Mouse (Mus musculus) kidney, adult 2 months (tissue): Measurements from ENCODE around the gene Nhlrc1.

Source experiments
- CTCF ChIP-seq: fragments of 200-500 bp; conservative IDR thresholded peaks from 2 replicates; pipeline ENCODE4 v1.5.1; 2011; ENCODE audit warnings: low read depth, mild to moderate bottlenecking, control low read depth, low read length, moderate library complexity, mixed read lengths; ENCODE audit not compliant: insufficient read depth, insufficient read length
- POLR2A ChIP-seq: fragments of 200-500 bp; IDR thresholded peaks from one replicate; pipeline ENCODE4 v1.6.1; 2011; ENCODE audit warnings: low read depth, low read length, control low read depth

- TF ChIP-seq CTCF (no peak), POLR2A (no peak)
These were observed 49.5 kb upstream of the Nhlrc1 start for GRCm38 (mm10) chr13:47063985-47064760.
